Mouse (Mus musculus) erythroblast, adult 5-6 weeks (primary cell): ENCODE measurements at regions not wholly inside any gene's neighbourhood (a gene's known extent, or its start where the extent isn't known, plus 50 kb on each side); places are given as distances from the start of the nearest gene placed in this dataset.
"Not testable (repeated sequence)": the region's sequence is repeated elsewhere in the genome, so short reads cannot be mapped to it uniquely, and the experiment has no call there.

Experiments used
- ATAC-seq: replicated peaks from 2 replicates; pipeline ENCODE4 v1.8.0; 2016; ENCODE audit warnings: moderate number of reproducible peaks, mild to moderate bottlenecking, moderate TSS enrichment, inconsistent platforms; ENCODE audit not compliant: poor library complexity, low FRiP score, severe bottlenecking

GRCm38 (mm10) chr10:95773425-95773980, 69.2 kb downstream of the Gm33543 start:
- no peak for ATAC-seq

GRCm38 (mm10) chr10:95772811-95773424, 69.8 kb downstream of the Gm33543 start:
- ATAC-seq = no peak

- ATAC-seq = no peak
Measured at GRCm38 (mm10) chr10:95768974-95769373, 73.8 kb downstream of the Gm33543 start.

GRCm38 (mm10) chr10:95767526-95768161, 75.1 kb downstream of the Gm33543 start:
- ATAC-seq = no peak

- no peak for ATAC-seq
Measured at GRCm38 (mm10) chr10:95764129-95764528, 78.6 kb downstream of the Gm33543 start.

- no peak for ATAC-seq
Measured at GRCm38 (mm10) chr10:95762632-95763031, 80.1 kb downstream of the Gm33543 start.

- ATAC-seq = no peak
Measured at GRCm38 (mm10) chr10:95761969-95762368, 80.8 kb downstream of the Gm33543 start.

GRCm38 (mm10) chr10:95760121-95760870, 82.4 kb downstream of the Gm33543 start:
- ATAC-seq = no peak

GRCm38 (mm10) chr10:95758181-95758580, 84.5 kb downstream of the Gm33543 start:
- no peak for ATAC-seq

GRCm38 (mm10) chr10:95755429-95755828, 82.2 kb upstream of the Anapc15-ps start:
- ATAC-seq = no peak

GRCm38 (mm10) chr10:95753396-95753905, 80.2 kb upstream of the Anapc15-ps start:
- no peak for ATAC-seq

GRCm38 (mm10) chr10:95748360-95748759, 75.1 kb upstream of the Anapc15-ps start:
- no peak for ATAC-seq

GRCm38 (mm10) chr10:95747939-95748338, 74.7 kb upstream of the Anapc15-ps start:
- peak; percentile 67 for ATAC-seq

- ATAC-seq = no peak
Measured at GRCm38 (mm10) chr10:95745834-95746620, 72.8 kb upstream of the Anapc15-ps start.

GRCm38 (mm10) chr10:95745254-95745653, 72.0 kb upstream of the Anapc15-ps start:
- no peak for ATAC-seq

GRCm38 (mm10) chr10:95743627-95744026, 70.4 kb upstream of the Anapc15-ps start:
- no peak for ATAC-seq

GRCm38 (mm10) chr10:95739421-95739820, 66.2 kb upstream of the Anapc15-ps start:
- no peak for ATAC-seq

GRCm38 (mm10) chr10:95736743-95737142, 63.5 kb upstream of the Anapc15-ps start:
- ATAC-seq = not testable (repeated sequence)

GRCm38 (mm10) chr10:95731001-95731400, 57.8 kb upstream of the Anapc15-ps start:
- ATAC-seq = no peak

- no peak for ATAC-seq
Measured at GRCm38 (mm10) chr10:95729890-95730289, 56.6 kb upstream of the Anapc15-ps start.
